Mouse (Mus musculus): ENCODE data around the gene Zfhx3.

Zfhx3 gene

GRCm38 (mm10) chr8:108022404-108022803 lies 80.0 kb downstream of the Zfhx3 start:
- no peak for DNase-seq

DNA sequence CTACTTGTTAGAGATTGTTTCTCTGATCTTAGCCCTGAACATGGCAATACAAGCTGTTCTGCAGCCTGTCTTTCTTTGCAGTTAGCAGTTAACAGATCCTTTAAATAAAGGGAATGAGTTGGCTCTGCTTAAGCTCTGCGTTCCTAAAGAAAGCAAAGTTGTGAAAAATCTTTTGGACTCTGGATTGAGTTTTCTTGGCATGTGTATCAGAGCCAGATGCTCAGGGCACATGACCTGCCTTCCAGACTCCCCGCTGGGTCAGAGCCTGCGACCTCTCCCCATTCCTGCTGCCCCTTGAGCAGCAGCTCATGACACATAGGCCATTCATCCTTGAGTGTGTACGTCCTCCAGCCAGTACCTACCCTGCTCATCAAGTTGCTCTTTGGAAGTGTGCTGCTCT lies 81.9 kb downstream of the Zfhx3 start:
- DNase-seq = no peak

- DNase-seq = no peak
These were observed 82.8 kb downstream of the Zfhx3 start for GRCm38 (mm10) chr8:108025249-108025648.

- DNase-seq = no peak
These were observed 84.4 kb downstream of the Zfhx3 start for GRCm38 (mm10) chr8:108026557-108027440.

GRCm38 (mm10) chr8:108027561-108028025 lies 85.1 kb downstream of the Zfhx3 start:
- DNase-seq = no peak

- no peak for DNase-seq
These were observed 86.0 kb downstream of the Zfhx3 start for GRCm38 (mm10) chr8:108028440-108028839.

DNA sequence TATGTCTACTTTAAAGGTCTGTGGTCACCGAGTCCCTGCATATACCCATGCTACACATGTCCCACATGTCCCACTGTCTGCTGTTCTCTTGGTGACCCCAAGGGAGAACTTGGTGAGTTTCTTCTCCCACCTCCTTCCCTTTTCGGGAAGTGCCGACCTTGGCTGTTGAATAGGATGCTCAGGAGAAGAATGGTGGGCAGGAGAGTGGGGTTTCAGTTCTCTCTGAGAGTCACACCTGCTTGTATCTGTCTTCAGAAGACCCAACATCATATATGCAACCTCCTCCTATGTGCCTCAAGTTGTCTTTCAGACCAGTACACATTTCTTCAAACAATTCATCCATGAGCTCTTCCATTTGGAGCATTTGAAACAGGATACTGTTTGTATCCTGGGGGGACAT lies 88.7 kb downstream of the Zfhx3 start:
- no peak for DNase-seq

GRCm38 (mm10) chr8:108034070-108034469 lies 91.6 kb downstream of the Zfhx3 start:
- DNase-seq = no peak

DNA sequence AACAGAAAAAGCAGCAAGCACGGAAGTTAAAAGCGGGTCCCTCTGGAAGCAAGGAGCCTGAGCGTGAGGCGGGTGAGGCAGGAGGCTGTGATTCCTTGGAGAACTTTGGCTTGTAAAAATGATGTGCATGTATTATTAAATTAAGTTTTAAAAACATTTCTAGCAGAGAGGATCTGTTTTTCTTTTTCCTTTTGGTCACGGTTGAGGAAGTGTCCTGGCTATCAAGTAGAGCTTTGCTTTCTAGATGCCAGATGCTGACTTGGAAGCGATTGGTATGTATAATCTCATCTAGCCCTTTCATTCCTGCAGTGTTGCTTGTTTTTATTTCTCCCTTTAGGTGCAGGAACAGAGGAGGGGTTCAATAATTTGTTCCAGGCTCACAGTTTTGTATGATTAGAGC lies 92.3 kb downstream of the Zfhx3 start:
- no peak for DNase-seq

GRCm38 (mm10) chr8:108043618-108044017 lies 101.2 kb downstream of the Zfhx3 start:
- DNase-seq = no peak

DNA sequence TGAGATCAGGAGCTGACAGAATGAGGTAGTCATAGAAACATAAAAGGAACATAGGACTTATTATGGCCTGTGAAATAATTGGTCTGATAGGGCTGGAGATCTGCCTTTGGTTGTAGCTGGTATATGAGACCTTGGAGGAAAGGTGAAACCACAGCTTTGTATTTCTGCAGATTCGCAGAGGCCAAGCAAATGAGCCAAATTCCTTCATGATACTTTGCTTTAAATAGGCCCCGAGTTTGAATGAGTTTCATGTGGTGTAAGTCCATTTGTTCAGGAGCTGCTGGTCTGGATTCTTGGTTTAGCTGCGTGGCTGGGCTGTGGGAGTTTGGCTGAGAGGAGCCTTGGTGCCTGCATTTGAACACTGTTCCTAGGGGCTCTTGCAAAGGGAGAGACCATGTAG lies 101.7 kb downstream of the Zfhx3 start:
- DNase-seq = no peak

DNA sequence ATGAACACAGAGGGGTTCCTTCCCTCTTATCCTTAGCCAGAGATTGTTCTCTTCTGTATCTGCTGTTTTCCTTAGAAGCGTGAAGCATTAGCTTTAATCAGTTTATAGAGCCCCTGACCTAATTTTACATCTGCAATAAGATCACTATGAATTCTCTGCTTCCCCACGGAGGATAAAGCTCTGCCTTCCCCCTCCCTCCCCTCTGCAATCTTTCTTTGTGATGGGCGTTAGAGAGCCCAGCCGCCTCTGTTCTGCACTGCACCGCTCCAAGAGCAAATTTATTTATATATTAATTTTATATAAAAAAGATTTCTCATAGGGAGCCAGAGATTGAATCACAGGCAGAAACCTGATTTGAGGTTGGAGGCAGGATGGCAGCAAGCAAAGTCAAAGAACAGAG lies 113.8 kb downstream of the Zfhx3 start:
- DNase-seq = no peak

- no peak for DNase-seq
These were observed 119.5 kb downstream of the Zfhx3 start for GRCm38 (mm10) chr8:108061972-108062371.

DNA sequence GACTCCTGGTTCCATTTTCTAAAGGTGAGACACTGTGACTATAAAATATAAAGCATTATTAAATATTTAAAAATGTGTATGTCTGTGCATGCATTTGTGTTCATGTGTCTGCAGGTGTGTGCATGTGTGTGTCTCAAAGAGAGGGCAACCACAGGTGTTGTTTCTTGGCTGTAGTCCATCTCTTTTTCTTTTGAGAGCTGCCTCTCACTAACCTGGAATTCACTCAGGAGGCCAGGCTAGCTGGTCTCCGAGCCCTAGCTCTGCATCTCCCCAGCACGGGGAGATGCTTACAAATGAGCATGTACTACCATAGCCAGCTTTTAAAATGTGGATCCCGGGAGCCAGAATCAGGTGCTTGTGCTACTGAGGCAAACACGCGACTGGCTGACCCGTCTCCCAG lies 124.7 kb downstream of the Zfhx3 start:
- DNase-seq = no peak

- no peak for DNase-seq
These were observed 125.8 kb downstream of the Zfhx3 start for GRCm38 (mm10) chr8:108068195-108068594.

GRCm38 (mm10) chr8:108070438-108070837 lies 128.0 kb downstream of the Zfhx3 start:
- DNase-seq = no peak

- DNase-seq = no peak
These were observed 129.8 kb downstream of the Zfhx3 start for GRCm38 (mm10) chr8:108072126-108072746.

- no peak for DNase-seq
These were observed 130.4 kb downstream of the Zfhx3 start for GRCm38 (mm10) chr8:108072853-108073252.

GRCm38 (mm10) chr8:108075176-108075575 lies 132.7 kb downstream of the Zfhx3 start:
- no peak for DNase-seq

DNA sequence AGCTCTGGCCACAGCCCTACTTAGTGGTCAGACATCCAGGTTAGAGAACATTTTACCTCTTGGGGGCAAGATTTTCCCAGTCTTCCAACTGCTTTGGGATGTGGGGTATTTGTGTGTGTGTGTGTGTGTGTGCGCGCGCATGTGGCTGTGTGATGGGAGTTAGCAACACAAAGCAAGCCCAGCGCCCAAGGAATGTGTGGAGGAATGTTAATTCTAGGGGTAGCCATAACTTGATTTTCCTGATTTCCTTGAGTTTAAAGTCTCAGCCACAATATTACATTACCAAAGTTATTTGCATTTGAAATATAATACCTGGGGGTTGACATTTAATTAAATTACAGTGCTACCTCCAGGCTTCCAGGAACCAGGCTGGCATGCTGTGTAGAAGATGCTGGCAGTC lies 136.3 kb downstream of the Zfhx3 start:
- DNase-seq = no peak

- no peak for DNase-seq
These were observed 144.5 kb downstream of the Zfhx3 start for GRCm38 (mm10) chr8:108086913-108087312.

GRCm38 (mm10) chr8:108089632-108090031 lies 147.2 kb downstream of the Zfhx3 start:
- no peak for DNase-seq

- no peak for DNase-seq
These were observed 156.2 kb downstream of the Zfhx3 start for GRCm38 (mm10) chr8:108098598-108098997.

DNA sequence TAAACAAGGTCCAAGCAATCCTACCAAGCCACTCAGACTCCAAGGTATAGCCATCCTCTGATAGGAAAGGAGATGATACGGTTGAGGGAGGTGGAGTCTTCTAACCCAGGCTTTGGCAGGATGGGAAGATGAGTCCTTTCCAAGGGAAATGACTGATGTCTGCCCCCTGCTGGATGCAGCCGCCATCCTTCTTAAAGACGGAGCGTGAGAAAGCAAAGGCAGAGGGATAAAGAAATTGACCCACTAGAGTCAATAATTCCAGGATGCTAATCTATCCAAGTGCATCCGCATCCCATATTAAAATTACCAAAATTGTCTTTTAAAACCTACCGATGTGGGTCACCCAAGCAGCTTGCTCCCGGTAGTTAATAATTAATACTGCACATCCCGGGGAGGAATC lies 158.7 kb downstream of the Zfhx3 start:
- DNase-seq = peak; percentile 3 to 7

Measured in lung, adult 18-20 months (tissue).